8 mouse cellular contexts compared by ENCODE assay signal in the genomic region with DNA sequence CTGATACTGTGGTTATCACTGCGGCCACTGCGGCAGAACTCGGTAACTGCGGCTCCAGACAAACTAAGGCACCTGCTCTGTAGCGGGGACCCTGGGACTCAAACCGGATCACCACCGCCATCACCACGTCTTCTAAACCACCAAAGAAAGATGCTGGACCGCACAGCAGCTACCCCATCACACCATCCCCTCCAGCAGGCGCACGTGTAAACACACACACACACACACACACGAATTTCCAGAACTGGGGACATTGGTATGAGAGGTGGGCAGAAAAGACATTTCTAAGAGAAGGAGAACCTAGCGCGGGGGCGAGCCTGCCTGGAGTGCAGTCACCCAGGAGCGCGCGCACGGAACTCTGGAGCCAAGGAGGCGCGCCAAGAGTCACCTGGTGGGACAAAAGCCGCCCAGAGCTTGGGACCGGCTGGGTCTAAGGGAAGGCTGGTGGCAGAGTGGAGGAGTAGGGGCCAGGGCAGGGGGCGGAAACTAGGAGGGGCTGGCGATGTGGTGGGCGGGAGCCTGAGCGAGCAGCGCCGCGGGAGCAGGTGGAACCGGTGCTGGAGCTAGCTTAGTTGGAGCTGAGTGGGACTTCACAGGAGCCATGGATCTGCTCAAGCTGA. TPM values are rescaled to one million over a fixed set of nuclear protein-coding genes. Genes with fewer than 3 reads are reported as not detected.
DNase-seq lines count a peak whose midpoint lies in the region; ATAC-seq lines count a peak whose summit lies in the region.

Cckbr (plus strand) TSS at position 308 of the 620 bp plus-strand sequence.

- ATAC-seq in frontal cortex, adult (ENCODE audit: low TSS enrichment): peak; percentile 58

- intact Hi-C loops in left cerebral cortex, postnatal 4 days (cut with DNase I): no loop called here

- no peak for DNase-seq in frontal cortex, postnatal 14 days (ENCODE audit: low spot score in 2 of 2)
- DNase-seq in thymus, postnatal 4 days: peak; percentile 22
- DNase-seq in thymus, postnatal 10 days (ENCODE audit: low spot score in 2 of 2): no peak
- peak; percentile 9 for DNase-seq in left cerebral cortex, postnatal 4 days
- peak; percentile 68 to 82 for DNase-seq in right cerebral cortex, adult 2 months (ENCODE audit: low spot score in 2 of 2)
- DNase-seq in adrenal gland, postnatal 36 days: no peak
- no peak for DNase-seq in adrenal gland, postnatal 4 days (ENCODE audit: low spot score in 2 of 2)

RNA-seq across cellular contexts. Expression of gene Cckbr, which starts in this region (rescaled TPM):
- total RNA-seq in left cerebral cortex, postnatal 4 days (2021): 1 to 10 TPM; 4.2 to 6.1 TPM
- total RNA-seq in adrenal gland, postnatal 36 days (2021): not detected
- under 1 TPM; 0.22 to 0.23 TPM for total RNA-seq in adrenal gland, postnatal 4 days (2021)

Comparison
In these comparisons a context has a peak if more than half of its experiments do, and no peak if none do; other contexts are left out.
1. RNA of gene Cckbr (total RNA-seq): 4.2 to 6.1 TPM in left cerebral cortex, postnatal 4 days; 0.22 to 0.23 TPM in adrenal gland, postnatal 4 days and not detected in adrenal gland, postnatal 36 days; every median in the first group is over 4 times any median in the second.
2. DNase-seq: peak in thymus, postnatal 4 days (single experiment), left cerebral cortex, postnatal 4 days (single experiment) and right cerebral cortex, adult 2 months (2 of 2); none in frontal cortex, postnatal 14 days (0 of 2), thymus, postnatal 10 days (0 of 2), adrenal gland, postnatal 36 days (0 of 2) and adrenal gland, postnatal 4 days (0 of 2).